Mouse (Mus musculus): ENCODE measurements around the gene Tcf12. TPM values are rescaled to one million over a fixed set of nuclear protein-coding genes. Genes with fewer than 3 reads are reported as not detected.
A peak's percentile ranks its signal among the peaks of the same experiment; 100 is the strongest.

The Tcf12 gene
- total RNA-seq (2017) = 68.5 and 69.8 TPM in 2 replicates

- peak; percentile 81 for ATAC-seq (ENCODE audit: extremely low read depth, insufficient number of reproducible peaks, low FRiP score, poor library complexity, severe bottlenecking)
Observed at GRCm38 (mm10) chr9:72111622-72112550, at the start of gene Tcf12. TSS of gene Tcf12 (minus strand) at chr9:72111871.

GRCm38 (mm10) chr9:72158392-72158791, 46.7 kb upstream of the Tcf12 start:
- no peak for ATAC-seq (ENCODE audit: extremely low read depth, insufficient number of reproducible peaks, low FRiP score, poor library complexity, severe bottlenecking)

- ATAC-seq (ENCODE audit: extremely low read depth, insufficient number of reproducible peaks, low FRiP score, poor library complexity, severe bottlenecking) = no peak
Observed at GRCm38 (mm10) chr9:72157091-72157490, 45.4 kb upstream of the Tcf12 start.

GRCm38 (mm10) chr9:72155250-72156138, 43.8 kb upstream of the Tcf12 start:
- no peak for ATAC-seq (ENCODE audit: extremely low read depth, insufficient number of reproducible peaks, low FRiP score, poor library complexity, severe bottlenecking)

- no peak for ATAC-seq (ENCODE audit: extremely low read depth, insufficient number of reproducible peaks, low FRiP score, poor library complexity, severe bottlenecking)
Observed at GRCm38 (mm10) chr9:72144148-72144547, 32.5 kb upstream of the Tcf12 start.

- ATAC-seq (ENCODE audit: extremely low read depth, insufficient number of reproducible peaks, low FRiP score, poor library complexity, severe bottlenecking) = no peak
Observed at GRCm38 (mm10) chr9:72137899-72138298, 26.2 kb upstream of the Tcf12 start.

GRCm38 (mm10) chr9:72133772-72134245, 22.1 kb upstream of the Tcf12 start:
- ATAC-seq (ENCODE audit: extremely low read depth, insufficient number of reproducible peaks, low FRiP score, poor library complexity, severe bottlenecking) = no peak

- ATAC-seq (ENCODE audit: extremely low read depth, insufficient number of reproducible peaks, low FRiP score, poor library complexity, severe bottlenecking) = peak; percentile 58; the same call in 1 of the 2 replicates
Observed at GRCm38 (mm10) chr9:72133089-72133771, 21.6 kb upstream of the Tcf12 start.

- ATAC-seq (ENCODE audit: extremely low read depth, insufficient number of reproducible peaks, low FRiP score, poor library complexity, severe bottlenecking) = peak; percentile 25
Observed at GRCm38 (mm10) chr9:72132728-72133088, 21.0 kb upstream of the Tcf12 start.

GRCm38 (mm10) chr9:72129884-72130283, 18.2 kb upstream of the Tcf12 start:
- no peak for ATAC-seq (ENCODE audit: extremely low read depth, insufficient number of reproducible peaks, low FRiP score, poor library complexity, severe bottlenecking)

GRCm38 (mm10) chr9:72125442-72125841, 13.8 kb upstream of the Tcf12 start:
- no peak for ATAC-seq (ENCODE audit: extremely low read depth, insufficient number of reproducible peaks, low FRiP score, poor library complexity, severe bottlenecking)

- no peak for ATAC-seq (ENCODE audit: extremely low read depth, insufficient number of reproducible peaks, low FRiP score, poor library complexity, severe bottlenecking)
Observed at GRCm38 (mm10) chr9:72118490-72118889, 6.8 kb upstream of the Tcf12 start.

- peak; percentile 39; the same call in 1 of the 2 replicates for ATAC-seq (ENCODE audit: extremely low read depth, insufficient number of reproducible peaks, low FRiP score, poor library complexity, severe bottlenecking)
Observed at GRCm38 (mm10) chr9:72111004-72111621, 558 bp downstream of the Tcf12 start.

- no peak for ATAC-seq (ENCODE audit: extremely low read depth, insufficient number of reproducible peaks, low FRiP score, poor library complexity, severe bottlenecking)
Observed at GRCm38 (mm10) chr9:72110627-72111003, 1.1 kb downstream of the Tcf12 start.

GRCm38 (mm10) chr9:72103471-72103870, 8.2 kb downstream of the Tcf12 start:
- ATAC-seq (ENCODE audit: extremely low read depth, insufficient number of reproducible peaks, low FRiP score, poor library complexity, severe bottlenecking) = no peak

GRCm38 (mm10) chr9:72099945-72100685, 11.6 kb downstream of the Tcf12 start:
- ATAC-seq (ENCODE audit: extremely low read depth, insufficient number of reproducible peaks, low FRiP score, poor library complexity, severe bottlenecking) = peak; percentile 86

- no peak for ATAC-seq (ENCODE audit: extremely low read depth, insufficient number of reproducible peaks, low FRiP score, poor library complexity, severe bottlenecking)
Observed at GRCm38 (mm10) chr9:72098056-72098455, 13.6 kb downstream of the Tcf12 start.

GRCm38 (mm10) chr9:72097083-72097482, 14.6 kb downstream of the Tcf12 start:
- peak; percentile 69 for ATAC-seq (ENCODE audit: extremely low read depth, insufficient number of reproducible peaks, low FRiP score, poor library complexity, severe bottlenecking)

All from neutrophil, adult 5-6 weeks (primary cell).